Mouse (Mus musculus) skeletal muscle tissue, postnatal 0 days (tissue): Measurements from ENCODE around the gene Zfp977. TPM values are rescaled to one million over a fixed set of nuclear protein-coding genes. Genes with fewer than 3 reads are reported as not detected.

Source experiments
- microRNA-seq, 2 experiments: library from miRNA; unstranded; fragments of <30 nt; microRNA quantifications; one replicate each; pipeline ENCODE4; 2016
- polyA plus RNA-seq: library from polyadenylated mRNA; unstranded; fragments of >200 nt; fragmentation: Nextera tagmentation; extraction: Ambion mirVana; gene quantifications from 2 replicates; pipeline ENCODE4 v1.2.1, GENCODE M21; 2015

Gene Zfp977
- 0.12 and 0.19 TPM in 2 replicates for polyA plus RNA-seq

DNA sequence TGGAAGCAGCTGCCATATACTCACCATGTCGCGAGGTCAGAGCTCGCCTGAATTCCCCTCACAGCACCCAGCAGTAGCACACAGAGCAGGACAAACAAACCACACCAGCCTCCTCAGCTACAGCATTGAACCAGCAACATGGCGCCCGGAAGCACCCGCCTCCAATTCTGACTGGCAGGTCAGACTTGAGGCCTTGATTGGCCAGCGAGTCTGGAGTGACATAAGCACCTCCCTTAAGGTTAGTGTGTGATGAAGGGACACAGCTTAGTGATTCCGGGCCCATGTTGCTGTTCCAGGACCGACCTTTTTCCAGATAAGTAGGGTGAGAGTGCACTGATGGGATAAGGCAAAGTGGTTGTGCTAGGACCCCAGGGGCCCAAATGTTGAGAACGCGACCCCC lies at the start of gene Zfp977:
Zfp977 (minus strand) TSS at position 135 of the 400 bp plus-strand sequence.

GRCm38 (mm10) chr7:42578488-42578887 lies 13.9 kb downstream of the Zfp977 start, which contains the start of gene Gm21028:
Gene Gm21028 (minus strand): TSS chr7:42578588.

Small RNA genes within 50 kb of the gene (microRNA-seq; reads per million reads assigned to microRNA genes)
- 0 reads per million in 2 experiments for gene Gm24938

Other genes with a start within 250 kb of the Zfp977 start
- not detected in 2 replicates for gene 4933421I07Rik, start 144.4 kb downstream of the Zfp977 start, polyA plus RNA-seq
- 2.7 and 3.4 TPM in 2 replicates for gene Zfp141, start 86.8 kb downstream of the Zfp977 start, polyA plus RNA-seq
- not detected in 2 replicates for gene Gm21028, start 14.0 kb downstream of the Zfp977 start, polyA plus RNA-seq
- 0.67 and 0.73 TPM in 2 replicates for gene Zfp976, start 50.0 kb upstream of the Zfp977 start, polyA plus RNA-seq
- 3.0 TPM in 2 replicates for gene Zfp975, start 100.2 kb upstream of the Zfp977 start, polyA plus RNA-seq
- gene Gm17067, start 134.5 kb upstream of the Zfp977 start, polyA plus RNA-seq, result not detected in 2 replicates
- not detected in 2 replicates for gene Vmn2r62, start 201.0 kb upstream of the Zfp977 start, polyA plus RNA-seq